13 mouse cellular contexts compared by ENCODE assay signal in genomic region chr7:136070881-136071280, GRCm38 (mm10).
DNase-seq lines count a peak whose midpoint lies in the region; ATAC-seq lines count a peak whose summit lies in the region.
"Had no signal": no experiment of that assay in that cellular context is flagged by ENCODE, and none has a peak within 500 bp of the region (broad histone marks: within the 10 kb centered on the region; RNA-seq: fewer than 3 reads in every experiment).

No protein-coding gene starts in this region.

- H3K27me3 ChIP-seq in forebrain, embryonic 14.5 days (replicated peaks; ENCODE audit: control insufficient read depth, insufficient read depth, low read length) = no peaks in the 10 kb centered on the region
- H3K27me3 ChIP-seq in forebrain, embryonic 15.5 days = no peaks in the 10 kb centered on the region
- H3K27me3 ChIP-seq in embryonic facial prominence, embryonic 10.5 days (replicated peaks; ENCODE audit: low read depth, poor library complexity, severe bottlenecking) = no peaks in the 10 kb centered on the region; the same call in none of the 2 replicates

- no peaks in the 10 kb centered on the region for H3K36me3 ChIP-seq in forebrain, embryonic 14.5 days (ENCODE audit: control insufficient read depth, insufficient read depth, low read length)
- H3K36me3 ChIP-seq in forebrain, embryonic 15.5 days = no peaks in the 10 kb centered on the region
- H3K36me3 ChIP-seq in embryonic facial prominence, embryonic 10.5 days (replicated peaks) = no peaks in the 10 kb centered on the region

- no peaks in the 10 kb centered on the region for H3K9me3 ChIP-seq in forebrain, embryonic 14.5 days (replicated peaks; ENCODE audit: control insufficient read depth, low read length)
- no peaks in the 10 kb centered on the region for H3K9me3 ChIP-seq in forebrain, embryonic 15.5 days
- H3K9me3 ChIP-seq in embryonic facial prominence, embryonic 10.5 days = no peaks in the 10 kb centered on the region

- no peak overlapping the region for H3K4me3 ChIP-seq in forebrain, embryonic 14.5 days (ENCODE audit: low read depth, low read length)
- no peak overlapping the region for H3K4me3 ChIP-seq in forebrain, embryonic 15.5 days
- no peak overlapping the region for H3K4me3 ChIP-seq in embryonic facial prominence, embryonic 10.5 days
- H3K4me3 ChIP-seq: erythroblast, embryonic 14.5 days had no signal

- no peaks in the 10 kb centered on the region for H3K4me1 ChIP-seq in forebrain, embryonic 14.5 days (ENCODE audit: control insufficient read depth, insufficient read depth, low read length)
- H3K4me1 ChIP-seq in forebrain, embryonic 15.5 days = 0 out of 2 replicates have a peak, but pooled peaks cover 4% of the 10 kb centered on the region
- H3K4me1 ChIP-seq in embryonic facial prominence, embryonic 10.5 days = peaks cover 6% of the 10 kb centered on the region

- peak; percentile 29 for DNase-seq in forebrain, embryonic 14.5 days (ENCODE audit: low spot score)
- DNase-seq in kidney, adult 11 months = peak; percentile 67
- DNase-seq in kidney, postnatal 4 days = no peak
- no peak for DNase-seq in embryonic facial prominence, embryonic 10.5 days (ENCODE audit: low spot score)
- peak; percentile 33 to 69 for DNase-seq in heart, postnatal 14 days
- DNase-seq in frontal cortex, postnatal 14 days (ENCODE audit: low spot score in 2 of 2) = no peak
- DNase-seq in layer of hippocampus, postnatal 25 days (ENCODE audit: extremely low spot score in 1 of 2, low spot score in 1 of 2) = no peak
- DNase-seq: thymus, postnatal 14 days had no signal

- 75% methylated on average over 5 of the region's 5 CpGs for WGBS in forebrain, embryonic 14.5 days
- WGBS in forebrain, embryonic 15.5 days = 79% methylated on average over 5 of the region's 5 CpGs
- 78% methylated on average over 5 of the region's 5 CpGs for WGBS in embryonic facial prominence, embryonic 10.5 days

- no peak overlapping the region for H3K27ac ChIP-seq in forebrain, embryonic 14.5 days (ENCODE audit: low read depth, low read length)
- H3K27ac ChIP-seq in forebrain, embryonic 15.5 days (replicated peaks) = no peak overlapping the region
- peak overlapping the region; percentile 55; the same call in 1 of the 2 replicates for H3K27ac ChIP-seq in embryonic facial prominence, embryonic 10.5 days (replicated peaks)

- intact Hi-C loops in heart, postnatal 14 days (cut with DNase I) = no loop called here

- no peak overlapping the region for H3K4me2 ChIP-seq in forebrain, embryonic 14.5 days (ENCODE audit: low read length)
- no peak overlapping the region for H3K4me2 ChIP-seq in forebrain, embryonic 15.5 days (replicated peaks)

- no peak overlapping the region for H3K9ac ChIP-seq in forebrain, embryonic 14.5 days (ENCODE audit: low read length)
- H3K9ac ChIP-seq in forebrain, embryonic 15.5 days (replicated peaks) = no peak overlapping the region

- no peak for ATAC-seq in forebrain, embryonic 14.5 days
- no peak for ATAC-seq in forebrain, embryonic 15.5 days (replicated peaks)
- ATAC-seq: activated CD4-positive, CD25-positive, alpha-beta regulatory T cell, adult 4 months; intestine, embryonic 16.5 days; lung, postnatal 0 days had no signal

Comparison
In these comparisons a context has a peak if more than half of its experiments do, and no peak if none do; other contexts are left out.
1. DNase-seq: peak in forebrain, embryonic 14.5 days (single experiment), kidney, adult 11 months (single experiment) and heart, postnatal 14 days (2 of 2); none in kidney, postnatal 4 days (0 of 2), embryonic facial prominence, embryonic 10.5 days (single experiment), frontal cortex, postnatal 14 days (0 of 2) and layer of hippocampus, postnatal 25 days (0 of 2).